Mouse (Mus musculus) adrenal gland, adult 8-10 months (tissue): Measurements from ENCODE around the gene Eif2s1. TPM values are rescaled to one million over a fixed set of nuclear protein-coding genes. Genes with fewer than 3 reads are reported as not detected.

ENCODE experiments used
- DNase-seq: peaks from one replicate; pipeline ENCODE4 v3.0.0; 2022
- total RNA-seq, 4 experiments: library from RNA; stranded (reverse); gene quantifications; 2 replicates each; pipeline ENCODE4 v1.2.4; 2022

The Eif2s1 gene
- 10 to 100 TPM; 70.3 to 98.8 (median 78.4) TPM for total RNA-seq

- peak; percentile 99 for DNase-seq
Observed at GRCm38 (mm10) chr12:78861496-78862253, at the start of gene Eif2s1, which contains the start of gene Atp6v1d. TSS of gene Eif2s1 (plus strand) at chr12:78861819. TSS of gene Atp6v1d (minus strand) at chr12:78861638.

GRCm38 (mm10) chr12:78814437-78814836 is 47.2 kb upstream of the Eif2s1 start:
- no peak for DNase-seq

GRCm38 (mm10) chr12:78834496-78834895 is 27.1 kb upstream of the Eif2s1 start:
- no peak for DNase-seq

- DNase-seq: no peak
Observed at GRCm38 (mm10) chr12:78839906-78840305, 21.7 kb upstream of the Eif2s1 start.

GRCm38 (mm10) chr12:78842429-78842828 is 19.2 kb upstream of the Eif2s1 start:
- DNase-seq: no peak

GRCm38 (mm10) chr12:78848246-78848645 is 13.4 kb upstream of the Eif2s1 start:
- DNase-seq: no peak

GRCm38 (mm10) chr12:78860921-78861495 is 611 bp upstream of the Eif2s1 start:
- no peak for DNase-seq

- no peak for DNase-seq
Observed at GRCm38 (mm10) chr12:78862254-78862730, 673 bp downstream of the Eif2s1 start.

GRCm38 (mm10) chr12:78865434-78865833 is 3.8 kb downstream of the Eif2s1 start:
- no peak for DNase-seq

- no peak for DNase-seq
Observed at GRCm38 (mm10) chr12:78868115-78868514, 6.5 kb downstream of the Eif2s1 start.

- DNase-seq: no peak
Observed at GRCm38 (mm10) chr12:78874581-78874980, 13.0 kb downstream of the Eif2s1 start.

GRCm38 (mm10) chr12:78890062-78890461 is 28.4 kb downstream of the Eif2s1 start:
- DNase-seq: no peak

GRCm38 (mm10) chr12:78891149-78891548 is 29.5 kb downstream of the Eif2s1 start:
- no peak for DNase-seq

GRCm38 (mm10) chr12:78897861-78898260 is 36.2 kb downstream of the Eif2s1 start:
- DNase-seq: no peak

- no peak for DNase-seq
Observed at GRCm38 (mm10) chr12:78901467-78901866, 39.8 kb downstream of the Eif2s1 start.

GRCm38 (mm10) chr12:78903313-78903712 is 41.7 kb downstream of the Eif2s1 start:
- DNase-seq: no peak

GRCm38 (mm10) chr12:78904499-78904898 is 42.9 kb downstream of the Eif2s1 start:
- DNase-seq: no peak

- peak; percentile 36 for DNase-seq
Observed at GRCm38 (mm10) chr12:78906707-78907162, 45.1 kb downstream of the Eif2s1 start, which contains the start of gene Plek2. TSS of gene Plek2 (minus strand) at chr12:78906964.

GRCm38 (mm10) chr12:78908081-78908605 is 46.5 kb downstream of the Eif2s1 start:
- DNase-seq: no peak

GRCm38 (mm10) chr12:78910684-78911461 is 49.3 kb downstream of the Eif2s1 start:
- DNase-seq: no peak

- DNase-seq: no peak
Observed at GRCm38 (mm10) chr12:78911707-78912417, 50.2 kb downstream of the Eif2s1 start.

GRCm38 (mm10) chr12:78914458-78914857 is 52.8 kb downstream of the Eif2s1 start:
- DNase-seq: no peak
